Mouse (Mus musculus) leukemia stem cell, adult 10-12 weeks (primary cell): ENCODE data around the gene Mitd1. TPM values are rescaled to one million over a fixed set of nuclear protein-coding genes. Genes with fewer than 3 reads are reported as not detected.

ENCODE experiments used
- polyA plus RNA-seq: library from polyadenylated mRNA; stranded (reverse); fragments of >175 nt; gene quantifications from 2 replicates; pipeline ENCODE4 v1.2.3, GENCODE M21; 2012; ENCODE audit warnings: low replicate concordance

Gene Mitd1
- polyA plus RNA-seq, result 0.54 and 3.8 TPM in 2 replicates

DNA sequence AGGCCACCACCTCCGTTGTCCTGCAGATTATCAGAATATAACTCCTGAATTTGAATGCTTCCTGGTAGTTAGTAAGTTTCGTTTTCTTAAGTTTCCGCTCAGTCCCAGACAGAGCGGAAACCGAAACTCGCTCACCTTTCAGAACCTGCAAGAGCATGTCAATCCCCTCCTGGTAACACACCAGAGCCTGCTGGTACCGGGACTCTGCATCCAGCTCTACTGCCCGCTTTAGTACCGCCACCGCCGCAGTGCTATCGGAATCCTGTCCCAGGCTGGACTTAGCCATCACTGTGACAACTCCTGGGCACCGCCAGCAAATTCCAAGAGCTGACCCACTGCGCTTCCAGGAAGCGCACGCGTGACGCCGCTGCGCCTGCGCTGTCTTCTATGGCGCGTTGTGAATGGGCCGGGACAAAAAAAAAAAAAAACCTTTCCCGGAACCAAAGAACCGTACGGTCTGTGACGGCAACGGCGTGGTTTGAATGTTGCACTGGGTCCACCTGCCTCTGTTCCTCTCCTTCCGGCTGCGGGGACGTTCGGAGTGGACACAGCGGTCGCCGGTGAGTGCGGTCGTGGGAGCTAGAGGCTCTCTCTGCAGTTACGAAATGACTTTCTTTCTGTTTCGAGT lies at the start of gene Mitd1, which contains the start of gene Mrpl30:
Gene Mitd1, minus strand, starts transcription at position 387 of the 628 bp plus-strand sequence.
Gene Mrpl30, plus strand, starts transcription at position 453 of the 628 bp plus-strand sequence.

DNA sequence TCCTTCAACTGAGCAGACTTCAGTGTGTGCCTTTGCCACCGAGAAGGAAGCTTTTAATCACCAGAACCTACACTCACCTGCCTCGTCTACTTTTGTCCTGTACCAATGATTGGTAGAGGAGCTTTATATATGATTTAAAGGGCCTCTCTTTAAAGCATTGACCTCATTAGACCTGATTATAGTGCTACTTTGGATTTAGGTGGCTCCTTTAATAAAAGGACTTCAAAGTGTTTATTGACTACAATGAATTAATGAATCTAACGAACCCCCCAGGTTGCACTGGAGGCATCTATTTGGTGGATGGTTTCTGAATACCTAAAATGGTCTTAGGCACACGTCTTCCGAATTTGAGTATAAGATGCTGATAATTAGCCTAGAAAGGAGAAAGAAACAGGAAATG lies 26.2 kb upstream of the Mitd1 start, which contains the start of gene Lyg2:
Gene Lyg2, minus strand, starts transcription at position 101 of the 400 bp plus-strand sequence.

GRCm38 (mm10) chr1:37871704-37872103 lies 18.5 kb downstream of the Mitd1 start, which contains the start of gene Lipt1:
TSS of gene Lipt1 (plus strand) at chr1:37871738.

GRCm38 (mm10) chr1:37866286-37866685 lies 23.9 kb downstream of the Mitd1 start, which contains the start of gene Tsga10:
TSS of gene Tsga10 (minus strand) at chr1:37866429.

Other genes starting within 250 kb of the Mitd1 start
- gene 2010300C02Rik, start 170.3 kb downstream of the Mitd1 start, polyA plus RNA-seq, result 0.27 and 0.39 TPM in 2 replicates
- gene Tsga10, start 24.0 kb downstream of the Mitd1 start, polyA plus RNA-seq, result 0.06 and 0.26 TPM in 2 replicates
- gene Lipt1, start 18.7 kb downstream of the Mitd1 start, polyA plus RNA-seq, result 0.19 and 0.24 TPM in 2 replicates
- 4.0 and 47.8 TPM in 2 replicates for gene Mrpl30, start 66 bp upstream of the Mitd1 start, polyA plus RNA-seq
- not detected in 2 replicates for gene Lyg2, start 26.1 kb upstream of the Mitd1 start, polyA plus RNA-seq
- gene Lyg1, start 67.3 kb upstream of the Mitd1 start, polyA plus RNA-seq, result not detected in 2 replicates
- 0.23 and 2.7 TPM in 2 replicates for gene Txndc9, start 107.5 kb upstream of the Mitd1 start, polyA plus RNA-seq
- 10.5 and 12.8 TPM in 2 replicates for gene Eif5b, start 107.6 kb upstream of the Mitd1 start, polyA plus RNA-seq
- 12.4 and 13.2 TPM in 2 replicates for gene Rev1, start 239.4 kb upstream of the Mitd1 start, polyA plus RNA-seq